Mouse (Mus musculus): Measurements from ENCODE around the gene Kdelr1.

GRCm38 (mm10) chr7:45824598-45824997, 48.0 kb upstream of the Kdelr1 start, which contains the start of gene Kcnj14:
- TF ChIP-seq POLR2A (IDR thresholded peaks at IDR 0.05; ENCODE audit: borderline replicate concordance, extremely low read depth, low read depth, low read length) = no peak
- TF ChIP-seq CTCF (IDR thresholded peaks at IDR 0.05; ENCODE audit: insufficient read depth, low read length) = no peak
